Mouse (Mus musculus): ENCODE results near the gene Slc25a26. TPM values are rescaled to one million over a fixed set of nuclear protein-coding genes. Genes with fewer than 3 reads are reported as not detected.

Slc25a26 gene
- polyA plus RNA-seq, 1 experiment from 2014 or later: 7.2 TPM

DNA sequence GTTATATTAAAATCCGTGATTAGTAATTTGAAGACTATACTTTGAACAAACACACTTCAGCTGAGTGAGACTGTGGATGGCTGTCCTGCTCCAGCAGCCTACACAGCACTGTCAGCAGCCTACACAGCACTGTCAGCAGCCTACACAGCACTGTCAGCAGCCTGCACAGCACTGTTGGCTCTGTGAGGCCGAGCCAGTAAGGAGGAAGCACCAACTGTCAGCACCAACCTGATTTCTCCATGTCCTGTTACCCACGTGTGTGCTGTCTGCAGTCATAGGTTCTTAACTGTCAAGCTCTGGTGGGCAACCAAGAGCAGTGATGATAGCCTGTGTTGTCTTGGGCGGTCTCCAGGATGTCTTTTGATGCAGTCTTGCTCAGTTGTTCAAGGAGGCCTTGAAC is 32.0 kb downstream of the Slc25a26 start:
- Histone ChIP-seq H3K4me3 (no peak overlapping the region), H3K27ac (no peak overlapping the region), H3K27me3 (no peaks in the 10 kb centered on the region), H3K9ac (no peak overlapping the region), H3K36me3 (no peaks in the 10 kb centered on the region), H3K4me1 (no peaks in the 10 kb centered on the region), H3K9me3 (no peaks in the 10 kb centered on the region), H3K4me2 (replicated peaks) (no peak overlapping the region)
- ATAC-seq (ENCODE audit: insufficient number of reproducible peaks, insufficient read depth, low FRiP score, low TSS enrichment): no peak
- WGBS: 75% methylated on average over 4 of the region's 4 CpGs

DNA sequence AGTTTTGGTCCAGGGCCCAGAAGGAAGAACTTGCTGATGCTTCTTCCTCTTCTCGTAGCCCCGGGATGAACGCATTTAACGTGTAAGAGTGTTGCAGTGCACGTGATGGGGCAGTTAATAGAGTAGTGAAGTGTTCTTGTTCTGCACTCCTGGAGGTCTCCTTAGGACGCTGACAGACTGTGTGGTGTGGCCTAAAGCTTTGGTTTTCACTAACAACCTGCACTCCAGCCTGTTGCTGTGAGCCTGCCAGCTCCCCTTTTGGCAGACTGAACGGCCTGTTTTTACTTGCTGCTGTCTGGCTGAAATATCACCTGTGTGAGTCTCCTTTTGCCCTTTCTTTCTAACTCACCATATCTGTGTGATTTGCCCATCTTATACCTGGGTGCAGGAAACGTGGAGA is 36.3 kb downstream of the Slc25a26 start:
- Histone ChIP-seq H3K4me3 (no peak overlapping the region), H3K9me3 (no peaks in the 10 kb centered on the region), H3K27me3 (no peaks in the 10 kb centered on the region), H3K36me3 (no peaks in the 10 kb centered on the region), H3K9ac (no peak overlapping the region), H3K27ac (no peak overlapping the region), H3K4me2 (replicated peaks) (no peak overlapping the region), H3K4me1 (no peaks in the 10 kb centered on the region)
- WGBS: 84% methylated on average over 8 of the region's 8 CpGs
- no peak for ATAC-seq (ENCODE audit: insufficient number of reproducible peaks, insufficient read depth, low FRiP score, low TSS enrichment)

DNA sequence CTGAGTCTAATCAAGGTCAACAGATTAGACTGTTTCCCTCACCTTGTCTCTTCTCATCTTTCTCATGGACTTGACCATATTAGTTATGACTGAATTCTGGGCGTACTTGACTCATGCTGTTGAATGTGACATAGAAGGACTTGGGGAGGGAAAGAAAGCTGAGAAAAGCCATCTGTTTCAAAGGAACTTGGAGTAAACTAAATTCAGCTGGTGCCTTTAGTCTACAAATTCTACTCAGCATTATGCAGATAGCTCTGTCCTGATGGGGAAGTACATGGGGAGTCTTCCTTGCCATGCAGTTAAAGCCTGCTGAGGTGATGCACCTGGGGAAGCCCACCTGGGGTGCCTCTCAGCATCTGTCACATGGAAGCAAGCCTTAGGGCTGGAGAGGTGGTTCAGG is 37.5 kb downstream of the Slc25a26 start:
- H3K36me3 ChIP-seq: no peaks in the 10 kb centered on the region
- no peaks in the 10 kb centered on the region for H3K9me3 ChIP-seq
- ATAC-seq (ENCODE audit: insufficient number of reproducible peaks, insufficient read depth, low FRiP score, low TSS enrichment): no peak
- H3K9ac ChIP-seq: no peak overlapping the region
- H3K27me3 ChIP-seq: no peaks in the 10 kb centered on the region
- WGBS: 71% methylated on average over 1 of the region's 1 CpGs
- no peak overlapping the region for H3K27ac ChIP-seq
- H3K4me1 ChIP-seq: no peaks in the 10 kb centered on the region
- H3K4me2 ChIP-seq (replicated peaks): no peak overlapping the region
- no peak overlapping the region for H3K4me3 ChIP-seq

DNA sequence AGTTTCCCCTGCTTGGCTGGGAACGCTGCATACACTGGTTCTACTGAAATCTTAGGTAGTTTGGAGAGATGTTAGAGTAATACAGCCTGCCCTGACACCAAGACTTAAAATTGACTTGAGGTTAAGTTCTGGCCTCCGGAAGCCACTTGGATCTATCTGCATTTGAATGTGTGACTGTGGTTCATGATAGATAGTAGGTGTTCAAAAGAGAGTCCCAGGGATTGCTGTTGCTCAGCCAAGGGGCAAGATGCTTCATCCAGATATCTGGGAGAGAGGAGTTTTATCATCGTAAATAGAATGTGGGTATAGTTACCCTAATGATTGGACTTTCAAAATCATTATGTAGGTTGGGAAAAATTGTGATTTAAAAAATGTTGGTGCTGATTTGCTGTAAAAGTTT is 40.0 kb downstream of the Slc25a26 start:
- H3K4me2 ChIP-seq (replicated peaks): no peak overlapping the region
- WGBS: 78% methylated on average over 3 of the region's 3 CpGs
- H3K36me3 ChIP-seq: no peaks in the 10 kb centered on the region

DNA sequence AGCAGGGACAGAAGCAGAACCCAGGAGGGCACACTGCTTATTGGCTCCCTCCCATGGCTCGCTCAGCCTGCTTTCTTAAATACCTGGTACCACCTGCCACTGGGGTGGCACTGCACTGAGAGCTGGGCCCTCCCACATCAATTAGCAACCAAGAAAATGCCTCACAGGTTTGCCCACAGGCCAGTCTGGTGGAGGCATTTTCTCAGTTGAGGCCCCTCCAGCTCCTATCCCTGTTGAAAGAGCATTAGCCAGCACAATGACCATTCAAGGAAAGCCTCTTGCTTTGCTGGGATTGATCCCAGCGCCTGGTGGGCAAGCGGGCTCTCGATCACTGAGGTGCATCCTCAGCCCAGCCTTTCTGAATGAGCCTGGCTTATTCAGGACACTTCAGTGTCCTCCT is 40.5 kb downstream of the Slc25a26 start:
- Histone ChIP-seq H3K9ac (no peak overlapping the region), H3K36me3 (no peaks in the 10 kb centered on the region), H3K27ac (no peak overlapping the region), H3K4me3 (no peak overlapping the region), H3K4me2 (replicated peaks) (no peak overlapping the region), H3K9me3 (no peaks in the 10 kb centered on the region), H3K4me1 (peaks cover 6% of the 10 kb centered on the region; the same call in 1 of the 2 replicates), H3K27me3 (no peaks in the 10 kb centered on the region)
- ATAC-seq (ENCODE audit: insufficient number of reproducible peaks, insufficient read depth, low FRiP score, low TSS enrichment): no peak
- WGBS: 55% methylated on average over 4 of the region's 4 CpGs

More for the DNA sequence above, 40.0 kb downstream of the Slc25a26 start:
- no peak for ATAC-seq (ENCODE audit: insufficient number of reproducible peaks, insufficient read depth, low FRiP score, low TSS enrichment)
- H3K27me3 ChIP-seq: no peaks in the 10 kb centered on the region
- peaks cover 6% of the 10 kb centered on the region; the same call in 1 of the 2 replicates for H3K4me1 ChIP-seq
- H3K9me3 ChIP-seq: no peaks in the 10 kb centered on the region
- H3K9ac ChIP-seq: no peak overlapping the region
- H3K27ac ChIP-seq: no peak overlapping the region
- H3K4me3 ChIP-seq: no peak overlapping the region

DNA sequence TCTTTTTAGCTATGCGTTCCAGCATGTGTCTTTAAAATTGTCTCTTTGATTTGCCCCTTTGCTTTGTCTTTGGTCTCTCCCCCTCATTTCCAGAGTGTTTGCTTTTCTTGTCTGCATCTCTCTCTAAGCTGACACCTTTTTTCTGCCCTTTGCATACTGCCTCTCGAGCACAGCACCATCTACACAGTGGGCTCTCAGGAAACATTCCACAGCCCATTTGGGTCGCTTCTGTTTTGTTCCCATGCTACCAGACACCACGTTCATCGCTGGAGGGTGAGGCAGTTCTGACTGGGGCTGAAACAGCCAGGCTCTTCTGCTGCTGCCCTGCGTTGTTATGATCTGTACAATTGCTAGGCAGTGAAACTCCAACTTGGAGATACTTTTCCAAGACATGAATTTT is 41.0 kb downstream of the Slc25a26 start:
- 42% methylated on average over 6 of the region's 6 CpGs for WGBS
- Histone ChIP-seq H3K27ac (no peak overlapping the region), H3K4me3 (no peak overlapping the region), H3K9ac (no peak overlapping the region), H3K4me1 (peaks cover 6% of the 10 kb centered on the region; the same call in 1 of the 2 replicates), H3K36me3 (no peaks in the 10 kb centered on the region), H3K9me3 (no peaks in the 10 kb centered on the region), H3K27me3 (no peaks in the 10 kb centered on the region), H3K4me2 (replicated peaks) (no peak overlapping the region)
- no peak for ATAC-seq (ENCODE audit: insufficient number of reproducible peaks, insufficient read depth, low FRiP score, low TSS enrichment)

DNA sequence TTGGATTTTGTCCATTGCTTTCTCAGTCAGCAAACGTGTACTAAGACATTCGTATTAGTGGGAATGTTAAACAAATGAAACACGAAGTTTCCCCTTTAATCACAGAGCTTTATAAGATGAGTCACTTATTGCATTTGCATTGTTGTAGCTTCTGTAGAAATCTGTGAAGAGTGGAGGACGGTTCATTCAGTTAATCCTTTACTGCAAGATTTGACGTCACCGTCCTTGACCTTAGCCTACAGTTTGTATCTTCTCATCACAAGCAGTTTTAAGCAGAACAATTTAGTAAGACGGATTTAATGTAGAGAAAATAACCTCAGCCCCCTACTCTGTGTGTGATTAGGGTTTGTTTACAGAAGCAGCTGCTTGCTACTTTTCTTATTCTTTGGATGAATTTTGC is 41.7 kb downstream of the Slc25a26 start:
- H3K4me2 ChIP-seq (replicated peaks): no peak overlapping the region
- H3K4me1 ChIP-seq: peaks cover 6% of the 10 kb centered on the region; the same call in 1 of the 2 replicates
- ATAC-seq (ENCODE audit: insufficient number of reproducible peaks, insufficient read depth, low FRiP score, low TSS enrichment): no peak
- no peak overlapping the region for H3K4me3 ChIP-seq
- no peak overlapping the region for H3K27ac ChIP-seq
- H3K27me3 ChIP-seq: no peaks in the 10 kb centered on the region
- no peaks in the 10 kb centered on the region for H3K9me3 ChIP-seq
- WGBS: 65% methylated on average over 7 of the region's 7 CpGs
- no peaks in the 10 kb centered on the region for H3K36me3 ChIP-seq
- no peak overlapping the region for H3K9ac ChIP-seq

DNA sequence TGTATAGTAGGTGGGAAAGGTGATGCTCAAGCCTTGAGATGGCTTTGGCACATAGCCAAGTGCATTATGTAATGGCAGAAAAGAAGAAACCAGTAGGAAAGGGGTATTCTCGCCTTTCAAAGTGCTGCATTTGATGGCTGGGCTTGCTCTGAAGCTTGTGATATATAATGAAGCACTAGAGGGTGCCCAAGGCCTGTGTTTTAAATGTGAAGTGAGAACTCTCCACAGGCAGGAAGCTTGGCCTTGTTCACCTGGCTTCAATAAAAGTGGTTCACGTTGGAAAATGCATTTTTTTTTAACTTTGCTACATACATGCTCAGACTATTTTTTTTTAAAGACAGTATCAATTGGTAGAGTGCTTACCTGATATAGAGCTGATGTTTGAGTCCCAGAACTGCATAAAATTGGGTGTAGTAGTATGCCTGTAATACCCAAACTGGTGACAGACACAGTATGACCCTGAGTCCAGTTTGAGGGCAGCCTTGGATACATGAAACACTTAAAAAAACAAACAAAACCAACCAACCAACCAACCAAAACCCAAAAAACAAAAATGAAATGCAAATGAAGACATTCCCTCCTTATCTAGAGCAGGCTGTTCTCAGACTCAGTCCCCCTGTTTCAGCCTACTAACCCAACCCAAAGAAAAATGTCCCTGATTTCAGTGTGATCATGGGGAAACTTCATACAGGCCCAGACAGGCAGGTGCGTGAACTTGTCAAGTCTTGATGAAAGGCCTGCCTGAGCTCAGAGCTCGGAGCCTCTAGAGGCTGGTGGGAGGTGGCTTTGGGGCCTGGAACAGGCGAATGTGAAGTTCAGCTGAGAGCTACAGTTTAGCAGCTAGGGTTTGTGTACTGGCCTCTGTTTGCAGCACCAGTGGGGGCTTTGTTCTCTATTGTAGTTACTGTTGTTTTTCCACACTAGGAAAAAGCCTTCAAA is 44.0 kb downstream of the Slc25a26 start:
- Histone ChIP-seq H3K27ac (no peak overlapping the region), H3K27me3 (no peaks in the 10 kb centered on the region), H3K9me3 (no peaks in the 10 kb centered on the region), H3K36me3 (no peaks in the 10 kb centered on the region), H3K4me3 (no peak overlapping the region), H3K9ac (no peak overlapping the region), H3K4me1 (peaks cover 6% of the 10 kb centered on the region; the same call in 1 of the 2 replicates), H3K4me2 (replicated peaks) (no peak overlapping the region)
- no peak for ATAC-seq (ENCODE audit: insufficient number of reproducible peaks, insufficient read depth, low FRiP score, low TSS enrichment)
- 37% methylated on average over 5 of the region's 5 CpGs for WGBS

DNA sequence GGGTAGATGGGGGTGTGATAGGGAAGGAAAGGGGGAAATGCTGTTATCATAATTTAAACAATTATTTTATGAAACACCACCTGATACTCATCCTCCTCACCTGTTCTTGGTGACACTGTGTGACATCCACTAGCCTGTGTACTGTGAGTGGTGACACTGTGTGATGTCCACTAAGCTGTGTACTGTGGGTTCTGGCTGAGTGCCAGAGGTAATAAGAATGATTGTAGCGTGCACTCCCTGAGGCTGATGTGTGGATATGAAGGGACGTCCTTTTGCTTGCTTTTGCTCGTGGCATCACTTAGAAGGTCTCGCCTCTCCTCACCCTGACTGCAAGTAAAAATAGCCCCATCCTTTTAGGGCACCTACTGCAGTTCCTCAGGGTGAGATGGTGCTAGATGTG is 47.1 kb downstream of the Slc25a26 start:
- 72% methylated on average over 4 of the region's 4 CpGs for WGBS
- no peak; the same call in 1 of the 2 replicates for ATAC-seq (ENCODE audit: insufficient number of reproducible peaks, insufficient read depth, low FRiP score, low TSS enrichment)
- Histone ChIP-seq H3K27me3 (no peaks in the 10 kb centered on the region), H3K4me3 (no peak overlapping the region), H3K27ac (no peak overlapping the region), H3K9ac (no peak overlapping the region), H3K4me1 (peaks cover 6% of the 10 kb centered on the region; the same call in 1 of the 2 replicates), H3K9me3 (no peaks in the 10 kb centered on the region), H3K4me2 (replicated peaks) (no peak overlapping the region), H3K36me3 (no peaks in the 10 kb centered on the region)

DNA sequence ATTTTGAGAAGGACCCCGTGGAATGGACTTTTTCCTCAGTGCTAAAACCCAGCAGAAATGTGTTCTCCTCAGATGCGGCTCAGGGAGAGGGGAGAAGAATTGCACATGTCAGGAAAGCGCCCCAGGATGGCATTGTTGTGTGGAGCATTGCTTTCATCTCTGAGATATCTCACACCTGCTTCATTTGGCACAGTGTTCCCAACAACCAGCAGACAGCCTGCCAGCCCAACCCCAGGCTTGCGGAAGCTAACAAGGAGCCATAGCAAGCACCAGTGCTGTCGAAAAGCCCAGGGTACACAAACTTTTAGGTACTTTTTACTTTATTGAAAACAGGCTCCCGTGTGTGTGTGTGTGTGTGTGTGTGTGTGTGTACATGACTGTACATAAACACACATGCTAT is 50.2 kb downstream of the Slc25a26 start:
- Histone ChIP-seq H3K36me3 (no peaks in the 10 kb centered on the region), H3K4me3 (no peak overlapping the region), H3K27ac (no peak overlapping the region), H3K27me3 (0 out of 2 replicates have a peak, but pooled peaks cover 5% of the 10 kb centered on the region), H3K9me3 (no peaks in the 10 kb centered on the region), H3K9ac (no peak overlapping the region), H3K4me2 (replicated peaks) (no peak overlapping the region), H3K4me1 (no peaks in the 10 kb centered on the region; the same call in 1 of the 2 replicates)
- WGBS: 91% methylated on average over 6 of the region's 6 CpGs
- ATAC-seq (ENCODE audit: insufficient number of reproducible peaks, insufficient read depth, low FRiP score, low TSS enrichment): no peak

DNA sequence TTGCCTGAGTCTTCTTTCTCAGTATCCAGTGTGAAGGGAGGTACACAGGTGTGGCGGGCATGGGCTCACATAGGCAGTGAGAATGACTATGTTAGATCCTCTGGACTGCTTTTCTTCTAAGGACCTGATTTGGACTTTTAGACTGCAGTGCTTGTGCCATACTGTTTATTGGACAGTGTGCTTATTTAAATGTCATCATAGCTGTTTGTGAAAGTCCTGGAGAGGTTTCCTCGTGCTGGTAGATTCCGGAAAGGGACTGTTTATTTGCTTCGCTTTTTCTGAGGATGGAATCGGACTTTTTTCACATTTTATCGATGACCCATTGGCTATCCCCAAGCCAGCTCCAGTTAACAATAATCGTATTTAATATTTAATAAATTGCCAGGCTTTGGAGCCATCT is 50.7 kb downstream of the Slc25a26 start:
- H3K27ac ChIP-seq: no peak overlapping the region
- H3K27me3 ChIP-seq: 0 out of 2 replicates have a peak, but pooled peaks cover 5% of the 10 kb centered on the region
- H3K4me2 ChIP-seq (replicated peaks): no peak overlapping the region
- no peak overlapping the region for H3K9ac ChIP-seq
- 77% methylated on average over 7 of the region's 7 CpGs for WGBS
- no peaks in the 10 kb centered on the region; the same call in 1 of the 2 replicates for H3K4me1 ChIP-seq
- no peaks in the 10 kb centered on the region for H3K36me3 ChIP-seq
- H3K4me3 ChIP-seq: no peak overlapping the region
- no peaks in the 10 kb centered on the region for H3K9me3 ChIP-seq
- no peak for ATAC-seq (ENCODE audit: insufficient number of reproducible peaks, insufficient read depth, low FRiP score, low TSS enrichment)

DNA sequence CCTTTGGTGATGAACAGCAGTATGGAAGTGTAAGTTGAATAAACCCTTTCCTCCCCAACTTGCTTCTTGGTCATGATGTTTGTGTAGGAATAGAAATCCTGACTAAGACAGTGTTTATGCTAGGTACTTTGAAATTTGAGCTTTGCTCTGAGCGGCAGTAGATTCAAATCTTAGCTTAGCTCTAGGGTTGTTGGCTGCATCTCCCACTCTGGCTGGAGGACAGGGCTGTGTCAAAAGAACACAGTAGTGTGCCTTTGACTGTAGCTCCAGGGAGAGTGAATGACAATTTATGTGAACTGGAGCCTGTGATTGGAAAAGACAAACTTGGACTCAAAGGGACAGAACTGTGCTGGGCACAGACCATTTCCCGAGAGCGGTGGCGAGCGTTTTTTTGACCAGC is 53.0 kb downstream of the Slc25a26 start:
- no peak overlapping the region for H3K4me3 ChIP-seq
- H3K4me1 ChIP-seq: no peaks in the 10 kb centered on the region
- H3K27ac ChIP-seq: no peak overlapping the region
- no peak for ATAC-seq (ENCODE audit: insufficient number of reproducible peaks, insufficient read depth, low FRiP score, low TSS enrichment)
- no peak overlapping the region for H3K4me2 ChIP-seq (replicated peaks)
- WGBS: 85% methylated on average over 5 of the region's 5 CpGs
- no peaks in the 10 kb centered on the region for H3K36me3 ChIP-seq
- no peak overlapping the region for H3K9ac ChIP-seq
- no peaks in the 10 kb centered on the region for H3K9me3 ChIP-seq
- 0 out of 2 replicates have a peak, but pooled peaks cover 5% of the 10 kb centered on the region for H3K27me3 ChIP-seq

All from embryonic facial prominence, embryonic 12.5 days (tissue).